Mouse (Mus musculus): ENCODE results near the gene Sprr2a2. TPM values are rescaled to one million over a fixed set of nuclear protein-coding genes. Genes with fewer than 3 reads are reported as not detected.
A peak's percentile ranks its signal among the peaks of the same experiment; 100 is the strongest.
"Not testable (repeated sequence)": the region's sequence is repeated elsewhere in the genome, so short reads cannot be mapped to it uniquely, and the experiment has no call there.

The Sprr2a2 gene
- total RNA-seq, 1 experiment from 2014 or later: not detected

DNA sequence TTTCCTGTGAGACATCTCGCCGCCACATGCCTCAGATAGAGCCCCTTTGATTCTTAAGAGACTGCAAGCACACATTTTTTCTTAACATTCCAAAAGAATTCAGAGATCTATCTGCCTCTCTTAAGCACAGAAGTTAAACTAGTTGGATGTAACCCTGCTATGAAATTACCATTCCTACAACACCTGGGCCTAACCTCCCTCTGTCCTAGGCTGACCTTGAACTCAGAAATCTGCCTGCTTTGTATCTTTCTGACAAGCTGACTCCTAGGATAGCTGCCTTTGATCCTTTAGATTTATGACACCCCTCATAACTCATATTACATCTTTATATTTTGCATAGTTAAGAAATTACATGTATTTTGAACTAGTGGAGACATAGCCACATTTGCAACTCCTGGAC, 47.7 kb downstream of the Sprr2a2 start:
- not testable (repeated sequence) for ATAC-seq (replicated peaks; ENCODE audit: insufficient number of reproducible peaks, low FRiP score, low TSS enrichment, poor library complexity, severe bottlenecking)

DNA sequence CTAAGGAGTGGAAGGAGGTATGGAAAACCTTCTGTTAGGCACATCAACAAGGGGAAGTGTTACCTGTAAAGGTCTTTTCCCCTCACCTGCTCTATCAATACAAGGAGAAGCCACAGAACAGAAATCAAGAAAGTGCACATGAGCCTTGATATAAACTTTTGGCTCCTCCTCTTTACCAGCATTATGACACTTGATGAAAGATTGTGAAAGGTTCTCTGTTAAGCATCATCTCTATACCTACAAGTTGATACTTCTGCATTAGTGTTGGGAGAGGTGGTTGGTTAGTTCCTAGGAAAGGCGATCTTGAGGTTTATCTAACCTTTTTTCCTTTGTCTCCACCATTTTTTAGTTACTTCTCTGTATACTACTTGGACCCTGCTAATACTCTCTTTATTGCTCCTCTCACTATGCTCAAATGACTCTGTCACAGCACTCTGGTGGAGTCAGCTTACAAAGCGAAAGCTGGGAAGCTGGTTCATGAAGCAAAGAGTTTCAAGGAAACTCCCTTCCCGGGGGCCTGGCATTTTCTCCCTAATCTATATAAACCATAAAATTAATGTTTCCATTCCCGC, 55.8 kb downstream of the Sprr2a2 start:
- ATAC-seq (replicated peaks; ENCODE audit: insufficient number of reproducible peaks, low FRiP score, low TSS enrichment, poor library complexity, severe bottlenecking): peak; percentile 47; the same call in 1 of the 2 replicates

DNA sequence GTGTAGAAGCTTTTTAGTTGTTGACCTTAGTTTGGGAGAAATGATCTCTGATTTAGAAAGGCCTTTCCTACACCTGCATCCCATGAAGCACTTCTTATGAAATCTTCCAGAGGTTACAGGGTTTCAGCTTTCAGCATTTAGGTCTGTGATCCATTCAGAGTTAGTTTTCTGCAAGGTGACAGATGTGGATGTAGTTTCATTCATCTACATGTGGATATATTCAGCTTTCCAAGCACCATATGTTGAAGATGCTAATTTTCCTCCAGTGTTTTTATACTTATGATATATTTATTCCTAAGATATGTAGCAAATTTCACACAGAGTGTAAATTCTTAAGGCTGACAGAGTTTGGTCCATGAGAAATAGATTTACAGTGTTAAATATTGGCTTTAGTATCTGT, 57.8 kb downstream of the Sprr2a2 start:
- ATAC-seq (replicated peaks; ENCODE audit: insufficient number of reproducible peaks, low FRiP score, low TSS enrichment, poor library complexity, severe bottlenecking): not testable (repeated sequence)

DNA sequence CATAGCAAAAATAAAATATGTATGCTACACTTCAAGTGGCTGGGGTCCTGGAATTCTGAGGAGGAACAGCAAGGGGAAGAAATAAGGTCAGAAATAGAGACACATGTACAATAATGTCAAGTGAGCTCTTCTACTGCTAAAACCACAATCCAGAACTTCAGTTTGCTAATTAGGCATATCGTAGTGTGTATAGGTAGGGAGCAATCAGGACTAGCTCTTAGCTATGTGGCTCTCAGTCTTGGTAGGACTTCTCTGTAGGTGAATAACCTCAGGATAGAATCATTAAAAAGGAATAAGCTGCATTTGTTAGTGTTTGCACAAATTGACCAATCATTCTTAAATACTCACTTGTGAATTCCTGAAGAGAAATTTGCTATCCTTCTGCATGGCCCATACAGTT, 58.3 kb downstream of the Sprr2a2 start:
- not testable (repeated sequence) for ATAC-seq (replicated peaks; ENCODE audit: insufficient number of reproducible peaks, low FRiP score, low TSS enrichment, poor library complexity, severe bottlenecking)

DNA sequence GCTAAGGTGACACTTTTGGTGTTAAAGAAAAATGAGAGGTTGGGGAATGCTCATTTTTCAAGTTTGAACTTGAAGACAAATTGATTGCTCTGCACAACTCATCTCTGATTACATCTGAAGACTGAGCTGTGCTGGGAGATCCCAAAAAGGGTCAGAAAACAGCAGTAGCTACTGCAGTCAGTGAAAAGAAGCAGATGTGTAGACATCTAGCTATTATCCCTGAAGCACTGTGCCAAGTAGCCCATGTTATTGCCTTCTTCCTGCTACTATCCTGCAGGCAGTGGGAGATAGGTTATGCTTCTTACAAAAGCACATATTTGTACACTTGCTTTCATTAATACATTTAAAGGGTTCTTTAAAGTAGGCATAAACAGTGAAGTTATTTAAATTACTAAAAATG, 63.9 kb downstream of the Sprr2a2 start:
- not testable (repeated sequence) for ATAC-seq (replicated peaks; ENCODE audit: insufficient number of reproducible peaks, low FRiP score, low TSS enrichment, poor library complexity, severe bottlenecking)

DNA sequence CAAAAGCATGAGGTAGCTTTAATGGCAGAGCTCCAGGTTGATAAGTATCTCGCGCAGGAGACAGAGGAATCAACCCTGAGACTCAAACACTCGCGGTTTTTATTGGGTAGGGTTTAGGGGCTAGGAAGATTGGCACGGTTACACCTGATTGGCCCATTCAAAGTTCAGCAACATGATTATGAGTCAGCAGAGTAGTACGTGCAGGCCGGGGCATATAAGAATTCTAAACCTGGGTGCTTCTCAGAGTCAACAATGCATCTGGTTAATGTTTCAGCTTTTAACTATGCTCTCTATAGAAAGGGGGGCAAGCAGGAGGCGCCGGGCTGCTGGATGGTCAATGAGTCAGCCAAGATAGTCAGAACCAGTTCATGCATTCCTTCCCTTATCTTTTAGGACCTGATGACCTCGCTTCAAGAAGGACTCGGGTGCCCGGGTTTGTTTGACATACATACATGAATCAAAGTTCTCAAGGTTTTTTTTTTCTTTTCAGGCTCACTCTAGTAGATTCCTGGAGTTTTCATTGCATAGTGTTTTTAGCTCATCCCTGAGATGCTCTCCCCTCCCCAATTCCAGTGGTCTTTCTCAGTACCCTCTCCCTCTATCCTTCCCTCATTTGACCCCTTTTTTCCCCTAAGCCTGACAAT, 65.4 kb downstream of the Sprr2a2 start:
- ATAC-seq (replicated peaks; ENCODE audit: insufficient number of reproducible peaks, low FRiP score, low TSS enrichment, poor library complexity, severe bottlenecking): not testable (repeated sequence)

DNA sequence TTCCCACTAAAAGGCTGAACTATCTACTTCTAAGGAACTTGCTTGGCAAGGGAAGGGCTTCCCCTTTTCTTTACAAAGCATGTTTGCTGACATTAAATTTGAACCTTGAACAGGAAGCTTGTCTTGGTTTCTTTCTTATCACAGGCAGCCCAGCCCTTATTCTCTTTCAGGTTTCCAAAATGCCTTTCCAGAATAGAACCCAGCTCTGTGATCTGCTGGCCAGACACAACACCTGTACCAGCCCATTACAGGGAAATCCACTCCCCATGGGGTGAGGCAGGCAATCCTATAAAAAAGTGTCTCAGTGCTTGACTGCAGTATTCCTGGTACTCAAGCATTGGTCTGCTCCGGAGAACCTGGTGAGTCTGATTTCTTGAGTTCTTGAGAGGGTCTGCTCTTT, 69.4 kb downstream of the Sprr2a2 start, which contains the start of gene Sprr2a3:
Gene Sprr2a3, plus strand, starts transcription at position 317 of the 400 bp plus-strand sequence.
- not testable (repeated sequence) for ATAC-seq (replicated peaks; ENCODE audit: insufficient number of reproducible peaks, low FRiP score, low TSS enrichment, poor library complexity, severe bottlenecking)

DNA sequence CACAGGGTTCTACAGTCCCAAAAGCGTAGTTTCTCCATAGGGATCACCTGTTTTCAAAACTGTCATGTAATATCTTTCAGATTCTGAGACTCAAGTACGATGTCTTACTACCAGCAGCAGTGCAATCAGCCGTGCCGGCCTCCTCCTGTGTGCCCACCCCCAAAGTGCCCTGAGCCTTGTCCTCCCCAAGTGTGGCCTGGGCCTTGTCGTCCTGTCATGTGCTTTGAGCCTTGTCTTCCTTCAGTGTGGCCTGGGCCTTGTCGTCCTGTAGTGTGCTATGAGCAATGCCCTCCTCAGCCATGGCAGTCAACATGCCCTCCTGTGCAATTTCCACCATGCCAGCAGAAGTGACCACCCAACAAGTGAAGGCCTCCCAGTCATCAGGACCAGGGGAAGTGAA, 72.8 kb downstream of the Sprr2a2 start:
- peak; percentile 54; the same call in 1 of the 2 replicates for ATAC-seq (replicated peaks; ENCODE audit: insufficient number of reproducible peaks, low FRiP score, low TSS enrichment, poor library complexity, severe bottlenecking)

Other genes with a start within 250 kb of the Sprr2a2 start
- not detected in 3 replicates for gene Pglyrp3, start 201.3 kb upstream of the Sprr2a2 start, total RNA-seq (2017)
- gene Lor, start 132.8 kb upstream of the Sprr2a2 start, total RNA-seq (2017): not detected in 3 replicates
- not detected in 3 replicates for gene Prr9, start 92.0 kb upstream of the Sprr2a2 start, total RNA-seq (2017)
- gene Lelp1, start 73.2 kb upstream of the Sprr2a2 start, total RNA-seq (2017): not detected in 3 replicates
- gene Sprr2a1, start 121 bp upstream of the Sprr2a2 start, total RNA-seq (2017): not detected in 3 replicates
- not detected in 3 replicates for gene Sprr2a3, start 69.5 kb downstream of the Sprr2a2 start, total RNA-seq (2017)
- not detected in 3 replicates for gene Sprr2b, start 100.7 kb downstream of the Sprr2a2 start, total RNA-seq (2017)
- gene Sprr2d, start 123.2 kb downstream of the Sprr2a2 start, total RNA-seq (2017): not detected in 3 replicates
- gene Sprr2e, start 136.2 kb downstream of the Sprr2a2 start, total RNA-seq (2017): not detected in 3 replicates
- not detected in 3 replicates for gene Sprr2f, start 149.3 kb downstream of the Sprr2a2 start, total RNA-seq (2017)
- not detected in 3 replicates for gene Sprr2h, start 169.8 kb downstream of the Sprr2a2 start, total RNA-seq (2017)
- not detected in 3 replicates for gene Sprr2i, start 192.1 kb downstream of the Sprr2a2 start, total RNA-seq (2017)
- not detected in 3 replicates for gene Sprr2j-ps, start 202.2 kb downstream of the Sprr2a2 start, total RNA-seq (2017)
- 1.3 to 3.4 TPM (median 2.5 TPM) in 3 replicates for gene Gm9774, start 213.5 kb downstream of the Sprr2a2 start, total RNA-seq (2017)
- not detected in 3 replicates for gene Sprr2k, start 216.7 kb downstream of the Sprr2a2 start, total RNA-seq (2017)
- gene Sprr1b, start 222.9 kb downstream of the Sprr2a2 start, total RNA-seq (2017): not detected in 3 replicates
- gene Sprr3, start 242.8 kb downstream of the Sprr2a2 start, total RNA-seq (2017): not detected in 3 replicates

All from monocyte, adult 5-6 weeks (primary cell).